Mouse (Mus musculus) forebrain, embryonic 14.5 days (tissue): ENCODE measurements around the gene Dnajc2. TPM values are rescaled to one million over a fixed set of nuclear protein-coding genes. Genes with fewer than 3 reads are reported as not detected.
A peak's percentile ranks its signal among the peaks of the same experiment; 100 is the strongest.

Experiments used
- ATAC-seq: fragments of 200-750 bp; cut with Nextera tagmentation; 2 replicates; pipeline ENCODE4 v1.8.0; 2017; ENCODE audit warnings: mild to moderate bottlenecking, moderate library complexity
- DNase-seq: peaks from one replicate; pipeline ENCODE4 v3.0.0-alpha.2; 2015; ENCODE audit warnings: low spot score
- H3K27ac ChIP-seq: fragments of 300-500 bp; sonication (generic); 2 replicates; pipeline ENCODE4 v1.5.1; 2014; ENCODE audit warnings: low read depth, mild to moderate bottlenecking, control low read depth, low read length, moderate library complexity
- H3K27me3 ChIP-seq: fragments of 300-500 bp; sonication (generic); replicated peaks from 2 replicates; pipeline ENCODE4 v1.6.1; 2014; ENCODE audit warnings: low read length, control low read depth, mixed read lengths; ENCODE audit not compliant: control insufficient read depth, insufficient read depth
- H3K36me3 ChIP-seq: fragments of 300-500 bp; sonication (generic); 2 replicates; pipeline ENCODE4 v1.6.1; 2014; ENCODE audit warnings: low read length, control low read depth; ENCODE audit not compliant: control insufficient read depth, insufficient read depth
- H3K4me1 ChIP-seq: fragments of 300-500 bp; sonication (generic); 2 replicates; pipeline ENCODE4 v1.6.1; 2014; ENCODE audit warnings: antibody characterized with exemption, low read length, control low read depth; ENCODE audit not compliant: control insufficient read depth, insufficient read depth
- H3K4me2 ChIP-seq: fragments of 300-500 bp; sonication (generic); 2 replicates; pipeline ENCODE4 v1.6.1; 2014; ENCODE audit warnings: mild to moderate bottlenecking, control low read depth, low read length
- H3K4me3 ChIP-seq: fragments of 300-500 bp; sonication (generic); 2 replicates; pipeline ENCODE4 v1.5.1; 2014; ENCODE audit warnings: low read depth, low read length, control low read depth
- H3K9ac ChIP-seq: fragments of 300-500 bp; sonication (generic); 2 replicates; pipeline ENCODE4 v1.6.1; 2014; ENCODE audit warnings: mild to moderate bottlenecking, low read length, control low read depth, moderate library complexity
- H3K9me3 ChIP-seq: fragments of 300-500 bp; sonication (generic); replicated peaks from 2 replicates; pipeline ENCODE4 v1.6.1; 2016; ENCODE audit warnings: low read length, control low read depth, mixed read lengths; ENCODE audit not compliant: control insufficient read depth
- WGBS: fragments of 180-500 bp; shearing (Covaris S2); extraction: QIAGEN DNeasy Blood & Tissue Kit; methylation state at CpG from one replicate; pipeline ENCODE4 v1.1.7; 2014; 5-methylcytosine and 5-hydroxymethylcytosine counted together
- polyA plus RNA-seq: library from polyadenylated mRNA; unstranded; fragments of >200 nt; fragmentation: Nextera tagmentation; extraction: Ambion mirVana; gene quantifications from 2 replicates; pipeline ENCODE4 v1.2.1, GENCODE M21; 2014

Gene Dnajc2
- polyA plus RNA-seq, 1 experiment from 2014 or later, result 66.8 TPM

GRCm38 (mm10) chr5:21736046-21736445 lies 49.0 kb downstream of the Dnajc2 start:
- ATAC-seq, result no peak
- no peak overlapping the region for H3K4me3 ChIP-seq
- no peak overlapping the region for H3K9ac ChIP-seq
- no peak overlapping the region for H3K4me2 ChIP-seq
- peaks cover 18% of the 10 kb centered on the region for H3K4me1 ChIP-seq
- H3K27me3 ChIP-seq, result no peaks in the 10 kb centered on the region
- H3K9me3 ChIP-seq, result no peaks in the 10 kb centered on the region
- peaks cover 24% of the 10 kb centered on the region for H3K36me3 ChIP-seq
- no peak for DNase-seq
- no peak overlapping the region for H3K27ac ChIP-seq
- WGBS, result 87% methylated on average over 11 of the region's 11 CpGs

- peaks cover 18% of the 10 kb centered on the region for H3K4me1 ChIP-seq
- H3K27me3 ChIP-seq, result no peaks in the 10 kb centered on the region
- H3K36me3 ChIP-seq, result peaks cover 22% of the 10 kb centered on the region
- no peak overlapping the region for H3K27ac ChIP-seq
- H3K9me3 ChIP-seq, result no peaks in the 10 kb centered on the region
- no peak overlapping the region for H3K4me2 ChIP-seq
- DNase-seq (peak; percentile 65), ATAC-seq (no peak)
- H3K4me3 ChIP-seq, result no peak overlapping the region
- WGBS, result 33% methylated on average over 10 of the region's 10 CpGs
- no peak overlapping the region for H3K9ac ChIP-seq
These were observed 49.5 kb downstream of the Dnajc2 start for GRCm38 (mm10) chr5:21735584-21735983.

- no peak overlapping the region for H3K4me2 ChIP-seq
- H3K27ac ChIP-seq, result no peak overlapping the region
- DNase-seq, result no peak
- no peaks in the 10 kb centered on the region for H3K27me3 ChIP-seq
- peaks cover 18% of the 10 kb centered on the region for H3K4me1 ChIP-seq
- no peak overlapping the region for H3K4me3 ChIP-seq
- no peak overlapping the region for H3K9ac ChIP-seq
- no peaks in the 10 kb centered on the region for H3K9me3 ChIP-seq
- 91% methylated on average over 20 of the region's 20 CpGs for WGBS
- no peak for ATAC-seq
- peaks cover 17% of the 10 kb centered on the region for H3K36me3 ChIP-seq
These were observed 50.0 kb downstream of the Dnajc2 start for GRCm38 (mm10) chr5:21735100-21735499.

- H3K27ac ChIP-seq, result peak overlapping the region; percentile 91
- 1% methylated on average over 8 of the region's 8 CpGs for WGBS
- peak overlapping the region; percentile 21; the same call in 1 of the 2 replicates for H3K4me2 ChIP-seq
- peak; percentile 95 for DNase-seq
- ATAC-seq, result peak; percentile 90
- no peaks in the 10 kb centered on the region for H3K9me3 ChIP-seq
- no peaks in the 10 kb centered on the region for H3K36me3 ChIP-seq
- no peaks in the 10 kb centered on the region for H3K27me3 ChIP-seq
- H3K4me3 ChIP-seq, result no peak overlapping the region
- peak overlapping the region; percentile 38; the same call in 1 of the 2 replicates for H3K9ac ChIP-seq
- peaks cover 13% of the 10 kb centered on the region for H3K4me1 ChIP-seq
These were observed 52.1 kb downstream of the Dnajc2 start for GRCm38 (mm10) chr5:21732930-21733329.

- ATAC-seq (peak; percentile 59), DNase-seq (peak; percentile 70)
- 2% methylated on average over 3 of the region's 3 CpGs for WGBS
- H3K4me2 ChIP-seq, result peak overlapping the region; percentile 21; the same call in 1 of the 2 replicates
- peaks cover 10% of the 10 kb centered on the region for H3K4me1 ChIP-seq
- peak overlapping the region; percentile 38; the same call in 1 of the 2 replicates for H3K9ac ChIP-seq
- H3K4me3 ChIP-seq, result no peak overlapping the region
- no peaks in the 10 kb centered on the region for H3K9me3 ChIP-seq
- peak overlapping the region; percentile 91 for H3K27ac ChIP-seq
- no peaks in the 10 kb centered on the region for H3K36me3 ChIP-seq
- no peaks in the 10 kb centered on the region for H3K27me3 ChIP-seq
These were observed 52.7 kb downstream of the Dnajc2 start for GRCm38 (mm10) chr5:21732177-21732911.

- H3K4me3 ChIP-seq, result no peak overlapping the region
- DNase-seq, result no peak
- no peak overlapping the region for H3K9ac ChIP-seq
- H3K4me2 ChIP-seq, result no peak overlapping the region
- WGBS, result 88% methylated on average over 5 of the region's 5 CpGs
- H3K36me3 ChIP-seq, result no peaks in the 10 kb centered on the region
- no peak for ATAC-seq
- peaks cover 10% of the 10 kb centered on the region for H3K4me1 ChIP-seq
- no peaks in the 10 kb centered on the region for H3K27me3 ChIP-seq
- no peaks in the 10 kb centered on the region for H3K9me3 ChIP-seq
- no peak overlapping the region for H3K27ac ChIP-seq
These were observed 55.9 kb downstream of the Dnajc2 start for GRCm38 (mm10) chr5:21729107-21729506.

GRCm38 (mm10) chr5:21724872-21725271 lies 60.2 kb downstream of the Dnajc2 start:
- WGBS, result 3% methylated on average over 7 of the region's 7 CpGs
- H3K4me3 ChIP-seq, result no peak overlapping the region
- H3K4me2 ChIP-seq, result peak overlapping the region; percentile 2; the same call in 1 of the 2 replicates
- H3K9me3 ChIP-seq, result no peaks in the 10 kb centered on the region
- H3K9ac ChIP-seq, result peak overlapping the region; percentile 35; the same call in 1 of the 2 replicates
- no peaks in the 10 kb centered on the region for H3K4me1 ChIP-seq
- no peaks in the 10 kb centered on the region for H3K27me3 ChIP-seq
- peak; percentile 81 for DNase-seq
- ATAC-seq, result peak; percentile 85
- H3K36me3 ChIP-seq, result no peaks in the 10 kb centered on the region
- H3K27ac ChIP-seq, result peak overlapping the region; percentile 75

- no peaks in the 10 kb centered on the region for H3K4me1 ChIP-seq
- peak; percentile 78 for ATAC-seq
- no peaks in the 10 kb centered on the region for H3K27me3 ChIP-seq
- 9% methylated on average over 1 of the region's 1 CpGs for WGBS
- H3K36me3 ChIP-seq, result no peaks in the 10 kb centered on the region
- no peaks in the 10 kb centered on the region for H3K9me3 ChIP-seq
- H3K4me3 ChIP-seq, result no peak overlapping the region
- no peak overlapping the region for H3K4me2 ChIP-seq
- H3K9ac ChIP-seq, result peak overlapping the region; percentile 35; the same call in 1 of the 2 replicates
- peak; percentile 66 for DNase-seq
- peak overlapping the region; percentile 75 for H3K27ac ChIP-seq
These were observed 60.6 kb downstream of the Dnajc2 start for GRCm38 (mm10) chr5:21724427-21724826.

GRCm38 (mm10) chr5:21719209-21719608 lies 65.8 kb downstream of the Dnajc2 start:
- Histone ChIP-seq H3K36me3 (no peaks in the 10 kb centered on the region), H3K27me3 (no peaks in the 10 kb centered on the region), H3K9me3 (no peaks in the 10 kb centered on the region), H3K4me3 (no peak overlapping the region), H3K27ac (no peak overlapping the region), H3K4me2 (no peak overlapping the region), H3K4me1 (no peaks in the 10 kb centered on the region; the same call in 1 of the 2 replicates), H3K9ac (no peak overlapping the region)
- DNase-seq, result no peak
- WGBS, result 95% methylated on average over 2 of the region's 2 CpGs
- no peak for ATAC-seq
